Mouse (Mus musculus) midbrain, embryonic 11.5 days (tissue): ENCODE results near the gene Ing4. TPM values are rescaled to one million over a fixed set of nuclear protein-coding genes. Genes with fewer than 3 reads are reported as not detected.

ENCODE experiments used
- microRNA-seq: library from miRNA; unstranded; fragments of <30 nt; microRNA quantifications from one replicate; pipeline ENCODE4, GENCODE M21; 2017
- polyA plus RNA-seq: library from polyadenylated mRNA; unstranded; fragments of >200 nt; fragmentation: Nextera tagmentation; extraction: Ambion mirVana; gene quantifications from 2 replicates; pipeline ENCODE4 v1.2.1, GENCODE M21; 2014

Ing4 gene
- polyA plus RNA-seq, 1 experiment from 2014 or later = 146 TPM

Small RNA genes lying within 50 kb of the gene (microRNA-seq; reads per million reads assigned to microRNA genes)
- 0.76 reads per million for gene Mir7045

Other genes starting within 250 kb of the Ing4 start
- 3.7 and 4.8 TPM in 2 replicates for gene Spsb2, start 231.1 kb upstream of the Ing4 start, polyA plus RNA-seq
- gene Tpi1, start 225.5 kb upstream of the Ing4 start, polyA plus RNA-seq = 619 and 639 TPM in 2 replicates
- gene Usp5, start 210.3 kb upstream of the Ing4 start, polyA plus RNA-seq = 139 and 143 TPM in 2 replicates
- gene Cdca3, start 210.2 kb upstream of the Ing4 start, polyA plus RNA-seq = 225 and 244 TPM in 2 replicates
- gene Gnb3, start 199.5 kb upstream of the Ing4 start, polyA plus RNA-seq = 3.8 TPM in 2 replicates
- 7.8 and 7.9 TPM in 2 replicates for gene P3h3, start 182.0 kb upstream of the Ing4 start, polyA plus RNA-seq
- gene Gpr162, start 175.8 kb upstream of the Ing4 start, polyA plus RNA-seq = 1.6 and 2.1 TPM in 2 replicates
- gene Cd4, start 151.5 kb upstream of the Ing4 start, polyA plus RNA-seq = not detected in 2 replicates
- 0.88 and 2.4 TPM in 2 replicates for gene Lag3, start 128.1 kb upstream of the Ing4 start, polyA plus RNA-seq
- 258 and 288 TPM in 2 replicates for gene Ptms, start 119.7 kb upstream of the Ing4 start, polyA plus RNA-seq
- gene Mlf2, start 108.4 kb upstream of the Ing4 start, polyA plus RNA-seq = 430 and 435 TPM in 2 replicates
- 105 and 112 TPM in 2 replicates for gene Cops7a, start 74.2 kb upstream of the Ing4 start, polyA plus RNA-seq
- 1.2 and 1.6 TPM in 2 replicates for gene Pianp, start 43.1 kb upstream of the Ing4 start, polyA plus RNA-seq
- 9.3 and 9.9 TPM in 2 replicates for gene Zfp384, start 30.6 kb upstream of the Ing4 start, polyA plus RNA-seq
- 9.2 and 10.8 TPM in 2 replicates for gene Acrbp, start 9.9 kb downstream of the Ing4 start, polyA plus RNA-seq
- 0.11 TPM in 1 of 2 replicates, not detected in the other for gene Lpar5, start 28.2 kb downstream of the Ing4 start, polyA plus RNA-seq
- gene Chd4, start 56.2 kb downstream of the Ing4 start, polyA plus RNA-seq = 96.9 and 99.3 TPM in 2 replicates
- gene Nop2, start 92.1 kb downstream of the Ing4 start, polyA plus RNA-seq = 55.1 and 58.4 TPM in 2 replicates
- gene Iffo1, start 105.5 kb downstream of the Ing4 start, polyA plus RNA-seq = 8.4 and 8.6 TPM in 2 replicates
- gene Gapdh, start 126.7 kb downstream of the Ing4 start, polyA plus RNA-seq = 2,357 and 2,675 TPM in 2 replicates
- gene Ncapd2, start 151.9 kb downstream of the Ing4 start, polyA plus RNA-seq = 127 and 140 TPM in 2 replicates
- gene Mrpl51, start 152.0 kb downstream of the Ing4 start, polyA plus RNA-seq = 200 and 208 TPM in 2 replicates
- gene Vamp1, start 175.8 kb downstream of the Ing4 start, polyA plus RNA-seq = 1.3 and 1.4 TPM in 2 replicates
- gene Tapbpl, start 192.1 kb downstream of the Ing4 start, polyA plus RNA-seq = 1.2 and 1.6 TPM in 2 replicates
- gene Cd27, start 197.2 kb downstream of the Ing4 start, polyA plus RNA-seq = 0.62 and 0.93 TPM in 2 replicates
- 0.08 TPM in 1 of 2 replicates, not detected in the other for gene Tuba3a, start 246.3 kb downstream of the Ing4 start, polyA plus RNA-seq